Mouse (Mus musculus) G1E (cell line): ENCODE data around the gene Nagpa. TPM values are rescaled to one million over a fixed set of nuclear protein-coding genes. Genes with fewer than 3 reads are reported as not detected.

ENCODE experiments used
- ATAC-seq: 2 replicates; pipeline ENCODE4 v1.8.0; 2016; ENCODE audit warnings: mild to moderate bottlenecking; ENCODE audit not compliant: insufficient number of reproducible peaks, poor library complexity, low FRiP score, severe bottlenecking; ENCODE audit errors: extremely low read depth
- DNase-seq: peaks from one replicate; pipeline ENCODE4 v3.0.0; 2012; ENCODE audit warnings: low spot score
- H3K27me3 ChIP-seq: 2 replicates; pipeline ENCODE4 v1.6.1; 2012; ENCODE audit warnings: mild to moderate bottlenecking, low read length, inconsistent platforms; ENCODE audit not compliant: insufficient read depth
- H3K36me3 ChIP-seq: replicated peaks from 2 replicates; pipeline ENCODE3; 2012; ENCODE audit warnings: mild to moderate bottlenecking, inconsistent platforms
- H3K4me1 ChIP-seq: 2 replicates; pipeline ENCODE4 v1.6.1; 2012; ENCODE audit warnings: low read depth, low read length, inconsistent platforms, mixed read lengths; ENCODE audit not compliant: insufficient read depth
- H3K4me3 ChIP-seq: 2 replicates; pipeline ENCODE4 v1.5.1; 2012; ENCODE audit warnings: low read depth, mild to moderate bottlenecking, inconsistent platforms, low read length, moderate library complexity, mixed read lengths
- H3K9me3 ChIP-seq: replicated peaks from 2 replicates; pipeline ENCODE4 v1.6.1; 2012; ENCODE audit warnings: inconsistent platforms
- CTCF ChIP-seq: IDR thresholded peaks from 2 replicates; pipeline ENCODE4 v1.5.1; 2012; ENCODE audit warnings: low read depth, low read length, inconsistent platforms, mixed read lengths
- GATA1 ChIP-seq: IDR thresholded peaks from 2 replicates; pipeline ENCODE4 v1.6.1; 2012; ENCODE audit warnings: borderline replicate concordance, low read length, inconsistent platforms, mixed read lengths
- GATA2 ChIP-seq: IDR thresholded peaks from 2 replicates; pipeline ENCODE4 v1.6.1; 2012; ENCODE audit warnings: low read depth, low read length, inconsistent platforms, borderline replicate concordance
- POLR2AphosphoS5 ChIP-seq: IDR thresholded peaks from 2 replicates; pipeline ENCODE4 v1.6.1; 2012; ENCODE audit warnings: low read depth, low read length, inconsistent platforms; ENCODE audit not compliant: insufficient replicate concordance
- TAL1 ChIP-seq: conservative IDR thresholded peaks from 2 replicates; pipeline ENCODE4 v1.6.1; 2012; ENCODE audit warnings: low read depth, low read length, inconsistent platforms, mixed read lengths
- polyA plus RNA-seq: library from polyadenylated mRNA; stranded (reverse); fragments of >175 nt; gene quantifications from 2 replicates; pipeline ENCODE4 v1.2.3, GENCODE M21; 2012
- total RNA-seq, 2 experiments: library from RNA; stranded (forward) in 1 of 2; stranded (reverse) in 1 of 2; fragments of 200-1000 nt in 1 of 2; fragments of >200 nt in 1 of 2; fragmentation: Nextera tagmentation in 1 of 2; gene quantifications; 2 replicates each; pipeline ENCODE4 v1.2.3; 2014 to 2017

Gene Nagpa
- total and polyA plus RNA-seq, 3 experiments = 9.7 to 31.3 (median 22.0) TPM

DNA sequence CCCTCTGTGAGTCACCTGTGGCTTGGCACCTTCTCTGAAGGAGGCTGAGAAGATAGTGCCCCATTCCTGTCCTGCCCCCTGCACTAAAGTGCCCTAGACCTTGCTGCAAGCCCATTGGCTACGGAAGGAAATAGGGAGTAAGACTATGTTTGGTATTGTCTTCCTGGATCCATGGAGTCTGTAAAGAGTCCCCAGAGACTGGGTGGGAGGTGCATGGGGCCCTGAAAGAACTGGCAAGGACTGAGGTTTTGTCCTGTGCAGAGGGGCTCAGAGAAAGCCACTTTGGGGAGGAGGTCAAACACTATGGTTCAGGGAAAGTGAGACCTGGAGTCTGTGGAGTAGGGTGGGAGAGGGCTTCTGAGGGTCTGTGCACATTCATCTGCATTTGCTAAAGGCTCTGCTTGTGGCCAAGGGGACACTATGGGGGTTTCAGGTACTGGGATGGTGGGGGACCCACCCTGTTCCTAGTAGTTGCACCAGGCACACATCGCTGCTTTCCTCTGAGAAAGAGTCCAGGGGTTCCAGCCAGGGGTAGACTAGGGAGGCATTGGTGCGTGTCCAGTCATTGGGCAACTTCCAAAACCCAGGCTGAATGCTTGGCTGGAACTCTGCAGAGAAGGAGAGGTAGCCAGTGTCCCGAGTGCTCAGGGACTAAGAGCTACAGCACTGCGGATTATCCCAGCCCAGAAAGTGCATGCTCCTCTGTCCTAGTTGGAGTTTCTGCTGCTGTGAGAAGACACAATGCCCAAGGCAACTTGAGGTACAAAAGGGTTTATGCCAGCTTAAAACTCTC lies 13.7 kb upstream of the Nagpa start:
- Histone ChIP-seq H3K4me1 (no peaks in the 10 kb centered on the region), H3K36me3 (no peaks in the 10 kb centered on the region), H3K4me3 (no peak overlapping the region), H3K27me3 (peaks cover 24% of the 10 kb centered on the region), H3K9me3 (no peaks in the 10 kb centered on the region)
- TF ChIP-seq GATA1 (no peak), CTCF (no peak), POLR2AphosphoS5 (no peak), GATA2 (no peak), TAL1 (no peak)
- DNase-seq = no peak
- ATAC-seq = no peak

DNA sequence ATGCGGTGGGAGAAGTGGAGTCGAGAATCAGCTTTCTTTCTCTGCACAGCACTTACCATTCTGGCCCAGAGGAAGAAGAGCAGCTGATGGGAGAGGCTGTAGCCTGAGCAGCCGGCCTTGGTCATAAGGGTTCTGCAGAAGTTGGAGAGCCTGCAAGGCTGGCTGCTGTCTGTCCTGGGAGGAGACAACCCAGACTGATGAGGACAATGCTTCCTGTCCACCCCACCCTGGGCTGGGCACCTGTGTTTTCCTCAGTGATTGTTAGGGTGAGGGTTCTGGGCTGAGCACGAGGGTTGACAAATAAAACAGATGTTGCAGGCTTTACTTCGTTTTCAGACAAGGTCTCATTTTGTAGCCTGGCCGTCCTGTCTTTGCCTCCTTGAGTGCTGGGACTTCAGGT lies 12.9 kb upstream of the Nagpa start:
- ATAC-seq (no peak), DNase-seq (no peak)
- Histone ChIP-seq H3K4me1 (no peaks in the 10 kb centered on the region), H3K27me3 (peaks cover 17% of the 10 kb centered on the region), H3K4me3 (no peak overlapping the region), H3K36me3 (no peaks in the 10 kb centered on the region), H3K9me3 (no peaks in the 10 kb centered on the region)
- TF ChIP-seq GATA2 (no peak), GATA1 (no peak)

DNA sequence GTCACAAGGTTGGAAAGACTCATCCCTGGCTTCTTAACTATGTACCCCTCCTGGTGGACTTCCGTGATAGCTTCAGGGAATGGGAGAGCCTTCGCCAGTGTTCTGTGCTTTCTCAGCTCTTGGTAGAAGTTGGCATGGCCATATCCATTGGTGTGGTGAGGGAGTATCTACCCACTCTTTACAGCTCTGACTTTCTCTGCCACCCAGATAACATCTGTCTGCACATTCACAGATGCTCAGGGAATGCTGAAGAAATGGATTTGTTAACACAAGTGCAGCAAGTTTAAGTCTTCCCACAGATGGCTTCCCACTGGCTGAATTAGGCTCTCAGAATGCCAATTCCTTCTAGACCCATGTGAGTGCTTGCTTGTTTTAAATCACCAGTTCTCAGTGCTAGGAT lies 10.3 kb upstream of the Nagpa start:
- H3K9me3 ChIP-seq = no peaks in the 10 kb centered on the region
- H3K27me3 ChIP-seq = peaks cover 22% of the 10 kb centered on the region
- no peaks in the 10 kb centered on the region for H3K36me3 ChIP-seq
- TF ChIP-seq GATA1 = no peak
- TF ChIP-seq CTCF = no peak
- no peak for ATAC-seq
- no peak for DNase-seq
- H3K4me3 ChIP-seq = no peak overlapping the region
- peaks cover 5% of the 10 kb centered on the region for H3K4me1 ChIP-seq

DNA sequence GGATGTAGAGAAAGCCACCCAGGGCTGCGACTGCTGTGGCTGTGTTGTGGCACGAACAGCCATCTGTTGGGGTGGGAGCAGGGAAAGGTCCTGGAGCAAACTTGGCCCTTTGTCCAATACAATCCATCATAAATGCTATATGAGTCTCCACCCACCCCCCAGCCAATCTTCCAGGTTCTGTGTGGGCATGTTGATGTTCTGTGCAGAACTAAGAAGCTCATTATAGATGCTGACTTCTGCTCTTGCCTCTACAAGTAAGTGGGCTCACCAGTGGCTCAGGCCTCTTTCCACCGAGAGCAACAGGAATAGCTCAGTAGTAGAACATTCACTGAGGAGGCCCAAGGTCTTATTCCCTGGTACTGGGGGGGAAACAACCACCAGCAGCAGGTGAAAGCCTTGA lies 8.3 kb upstream of the Nagpa start:
- no peaks in the 10 kb centered on the region for H3K9me3 ChIP-seq
- no peak for ATAC-seq
- H3K27me3 ChIP-seq = peaks cover 14% of the 10 kb centered on the region
- no peak for DNase-seq
- H3K4me1 ChIP-seq = peaks cover 5% of the 10 kb centered on the region
- no peak overlapping the region for H3K4me3 ChIP-seq
- H3K36me3 ChIP-seq = no peaks in the 10 kb centered on the region
- TF ChIP-seq GATA1 = no peak
- no peak for TF ChIP-seq GATA2
- TF ChIP-seq POLR2AphosphoS5 = no peak
- no peak for TF ChIP-seq CTCF
- TF ChIP-seq TAL1 = no peak

DNA sequence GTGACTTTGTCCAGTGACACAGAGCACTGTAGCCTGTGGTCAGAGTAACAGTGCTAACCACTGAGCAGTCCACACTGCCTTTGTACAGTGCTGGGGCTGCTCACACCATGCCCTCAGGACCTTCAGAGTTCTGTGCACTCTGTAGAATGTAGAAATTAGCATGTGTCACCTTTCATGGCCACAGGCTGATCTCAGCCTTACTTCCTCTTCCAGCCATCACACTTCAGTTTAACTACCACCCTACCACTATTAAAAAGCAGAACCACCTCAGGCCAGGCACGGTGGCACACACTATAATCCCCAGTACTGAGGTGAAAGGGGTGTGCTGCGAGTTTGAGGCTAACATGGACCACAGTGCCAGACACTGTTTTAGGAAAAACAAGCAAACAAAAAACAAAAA lies 6.6 kb upstream of the Nagpa start:
- no peak for DNase-seq
- ATAC-seq = 0 out of 2 replicates have a peak, but pooled peaks have one; percentile 52
- no peak for TF ChIP-seq POLR2AphosphoS5
- TF ChIP-seq TAL1 = no peak
- TF ChIP-seq GATA2 = no peak
- TF ChIP-seq GATA1 = no peak
- no peak for TF ChIP-seq CTCF

DNA sequence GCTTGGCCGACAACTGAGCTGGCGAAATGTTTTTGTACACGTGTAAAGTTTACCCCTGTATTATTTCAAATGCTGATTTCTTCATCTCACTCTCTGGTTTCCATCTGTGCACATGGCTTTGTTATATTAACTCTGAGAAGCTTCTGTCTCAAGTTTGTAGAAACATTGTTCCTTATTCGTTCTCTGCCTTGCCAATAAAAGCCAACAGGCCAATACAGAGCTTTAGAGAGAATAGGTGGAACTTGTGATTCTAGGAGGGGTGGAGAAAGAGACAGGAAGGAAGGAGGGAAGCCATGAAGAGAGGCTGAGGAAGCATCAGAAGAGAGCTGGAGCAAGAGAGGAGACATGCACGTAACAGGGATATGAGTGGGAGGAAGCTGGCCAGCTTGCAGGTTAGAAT lies 2.2 kb upstream of the Nagpa start:
- Histone ChIP-seq H3K4me1 (peaks cover 26% of the 10 kb centered on the region), H3K4me3 (no peak overlapping the region), H3K9me3 (no peaks in the 10 kb centered on the region), H3K36me3 (peaks cover 26% of the 10 kb centered on the region), H3K27me3 (peaks cover 5% of the 10 kb centered on the region; the same call in 1 of the 2 replicates)
- TF ChIP-seq POLR2AphosphoS5 (no peak), GATA2 (no peak), GATA1 (no peak), CTCF (no peak), TAL1 (no peak)
- DNase-seq = no peak
- ATAC-seq = no peak

More for the DNA sequence above, 6.6 kb upstream of the Nagpa start:
- Histone ChIP-seq H3K9me3 (no peaks in the 10 kb centered on the region), H3K36me3 (peaks cover 4% of the 10 kb centered on the region), H3K4me1 (peaks cover 5% of the 10 kb centered on the region), H3K4me3 (no peak overlapping the region), H3K27me3 (peaks cover 9% of the 10 kb centered on the region)
